Mouse (Mus musculus) forelimb bud, embryonic 11.5 days (tissue): ENCODE data around the gene Ica1.
A peak's percentile ranks its signal among the peaks of the same experiment; 100 is the strongest.

Experiments used
- DNase-seq: peaks from one replicate; pipeline ENCODE4 v3.0.0-alpha.2; 2012; ENCODE audit warnings: low read depth, low spot score

The Ica1 gene

DNA sequence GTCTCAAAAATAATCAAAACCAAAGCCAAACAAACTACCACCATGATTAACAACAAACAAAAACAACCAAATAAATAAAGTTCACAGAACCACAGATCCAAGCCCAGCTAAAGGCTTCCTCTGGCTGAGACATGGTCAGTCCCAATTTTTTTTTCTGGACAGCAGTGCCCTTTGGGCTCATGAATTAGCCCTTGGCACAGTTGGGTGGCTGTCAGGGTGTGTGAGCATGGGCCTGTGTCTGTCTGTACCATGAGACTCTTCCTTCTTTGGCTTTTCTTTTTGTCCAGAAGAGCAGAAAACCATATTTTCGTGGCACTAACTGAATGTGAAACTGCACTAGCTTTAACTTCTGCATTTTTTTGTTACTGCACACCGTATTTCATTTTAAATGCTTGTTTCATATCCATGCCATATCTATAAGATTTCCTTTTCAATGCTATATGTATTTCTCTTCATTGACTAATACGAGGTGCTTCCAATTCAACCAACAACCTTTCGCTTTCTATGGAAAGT is 34.0 kb downstream of the Ica1 start:
- no peak for DNase-seq

DNA sequence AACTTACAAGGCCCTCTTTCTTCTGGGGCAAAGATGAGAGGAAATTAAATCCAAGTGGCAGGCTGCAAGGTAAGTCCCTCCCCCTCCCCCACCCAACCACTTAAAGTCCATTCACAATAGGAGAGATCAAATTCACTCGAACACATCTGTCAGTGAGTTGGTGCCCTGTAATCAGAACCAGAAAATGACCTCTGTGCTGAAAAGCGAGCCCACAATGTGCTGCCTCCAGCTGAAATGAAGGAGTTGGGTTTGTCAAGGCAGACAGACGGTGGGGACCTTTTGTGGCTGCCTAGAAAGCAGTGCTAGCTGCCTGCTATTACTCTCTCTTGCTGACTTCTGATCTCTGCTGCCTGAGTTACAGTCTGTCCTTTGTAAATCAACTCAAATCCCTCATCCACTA is 35.8 kb downstream of the Ica1 start:
- DNase-seq, result peak; percentile 84

DNA sequence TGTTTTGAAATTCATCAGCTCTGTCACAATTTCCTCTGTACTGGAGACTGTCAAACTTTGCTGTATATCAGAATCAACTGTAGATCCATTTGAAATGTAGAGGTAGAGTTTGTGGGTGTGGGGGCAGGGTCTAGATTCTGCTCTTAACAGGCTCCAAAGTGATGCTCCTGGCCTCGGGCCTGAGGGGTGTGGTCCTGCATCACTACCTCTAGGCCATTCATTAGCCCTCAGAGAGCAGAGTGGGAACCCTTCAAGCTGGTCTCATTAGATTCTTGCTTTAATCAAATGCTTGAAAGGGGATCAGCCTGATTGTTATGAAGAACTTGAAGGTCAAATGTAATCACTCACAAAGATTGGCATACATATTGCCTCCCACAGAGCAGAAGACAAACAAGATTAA is 36.6 kb downstream of the Ica1 start:
- DNase-seq, result no peak

DNA sequence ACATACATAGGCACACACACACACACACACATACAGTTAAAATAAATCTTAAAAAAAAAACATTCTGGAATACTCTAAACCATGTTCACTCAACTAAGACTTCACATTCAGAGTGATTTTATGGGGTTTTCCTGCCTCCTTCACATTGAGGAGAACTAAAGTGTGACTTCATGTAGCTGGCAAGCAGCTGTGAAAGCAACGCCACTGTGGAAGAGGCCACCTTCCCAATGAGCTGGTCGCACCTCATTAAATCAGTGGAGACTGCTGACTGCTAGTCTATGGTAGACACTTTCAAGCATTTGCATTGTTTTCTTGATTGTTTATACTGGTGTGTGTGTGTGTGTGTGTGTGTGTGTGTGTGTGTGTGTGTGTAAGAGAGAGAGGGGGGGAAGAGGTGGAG is 38.2 kb downstream of the Ica1 start:
- peak; percentile 54 for DNase-seq

GRCm38 (mm10) chr6:8738396-8738795 is 39.9 kb downstream of the Ica1 start:
- DNase-seq, result no peak

GRCm38 (mm10) chr6:8736493-8736820 is 41.8 kb downstream of the Ica1 start:
- DNase-seq, result no peak

- DNase-seq, result peak; percentile 64
Measured at GRCm38 (mm10) chr6:8735657-8736492, 42.4 kb downstream of the Ica1 start.

DNA sequence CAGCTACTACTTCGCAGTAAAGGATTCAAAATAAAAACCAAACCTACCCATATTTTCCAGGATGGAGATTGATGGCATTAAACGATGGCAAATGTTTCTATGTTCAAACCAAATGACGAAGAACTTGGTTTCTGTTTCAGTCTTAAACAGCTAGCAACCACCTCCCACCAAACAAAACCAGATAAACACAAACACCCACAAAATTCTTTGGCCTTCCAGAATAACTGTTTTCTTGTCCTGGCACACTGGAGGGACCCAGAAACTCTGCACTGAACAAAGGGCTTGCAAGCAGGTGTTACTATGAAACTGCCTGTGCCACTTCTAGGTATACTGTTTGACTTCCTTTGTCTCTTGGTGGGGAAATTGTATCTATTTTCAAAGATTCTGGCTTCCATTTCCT is 43.2 kb downstream of the Ica1 start:
- no peak for DNase-seq

- no peak for DNase-seq
Measured at GRCm38 (mm10) chr6:8732492-8732891, 45.8 kb downstream of the Ica1 start.

GRCm38 (mm10) chr6:8731656-8732191 is 46.6 kb downstream of the Ica1 start:
- DNase-seq, result no peak

DNA sequence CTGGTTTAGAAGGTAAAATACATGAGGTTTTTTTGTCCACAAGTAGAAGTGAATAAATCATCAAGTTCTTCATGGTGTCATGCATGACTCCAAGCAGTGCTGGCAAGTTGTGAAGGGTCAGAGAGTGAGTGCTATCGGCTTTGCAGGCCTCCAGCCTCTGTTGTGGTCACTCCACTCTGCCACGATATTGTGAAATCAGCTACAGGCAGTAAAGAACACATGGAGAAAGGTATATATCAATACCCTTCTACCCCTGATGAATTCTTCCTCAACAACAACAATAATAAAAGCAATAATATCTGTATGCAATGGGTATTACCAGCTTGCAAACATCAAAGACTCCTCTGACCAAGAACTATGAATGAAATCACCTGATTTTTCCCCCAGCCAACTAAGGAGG is 47.9 kb downstream of the Ica1 start:
- DNase-seq, result no peak

GRCm38 (mm10) chr6:8727806-8728205 is 50.5 kb downstream of the Ica1 start:
- no peak for DNase-seq

DNA sequence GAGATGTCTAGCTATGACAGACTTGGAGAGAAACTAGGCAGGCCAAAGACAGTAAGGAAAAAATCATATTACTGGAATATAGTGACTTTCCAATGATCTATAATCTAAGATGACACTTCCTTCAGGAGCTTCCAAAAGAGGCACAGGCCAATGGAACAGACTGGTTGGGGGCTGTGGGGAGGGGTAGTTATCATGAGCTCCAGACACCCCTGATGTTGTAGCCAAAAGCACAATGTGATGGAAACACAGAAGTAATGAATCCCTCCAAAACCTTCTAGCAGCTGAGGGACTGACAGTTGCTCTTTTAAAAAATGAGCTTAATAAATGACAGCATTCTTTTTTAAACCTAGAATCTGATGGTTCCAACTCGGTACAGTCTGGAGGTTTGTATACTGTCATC is 52.7 kb downstream of the Ica1 start:
- no peak for DNase-seq

DNA sequence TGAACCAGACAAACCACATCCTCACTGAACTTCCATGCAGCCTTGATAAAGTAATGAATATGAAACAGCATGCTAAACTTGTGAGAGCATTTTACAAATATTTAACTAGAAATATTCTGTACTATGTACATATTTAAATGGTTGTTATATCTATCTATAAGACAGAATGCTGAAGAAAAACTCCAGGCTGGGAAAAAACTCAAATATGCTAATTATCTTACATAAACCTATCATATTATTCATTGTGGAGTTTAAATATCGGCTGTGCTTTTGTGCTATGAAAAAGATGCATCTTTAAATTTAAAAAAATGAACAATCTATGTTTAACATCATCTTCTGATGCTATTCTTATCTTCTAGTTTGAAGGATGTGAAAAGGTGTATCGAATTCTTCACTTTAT is 58.6 kb downstream of the Ica1 start:
- DNase-seq, result no peak

DNA sequence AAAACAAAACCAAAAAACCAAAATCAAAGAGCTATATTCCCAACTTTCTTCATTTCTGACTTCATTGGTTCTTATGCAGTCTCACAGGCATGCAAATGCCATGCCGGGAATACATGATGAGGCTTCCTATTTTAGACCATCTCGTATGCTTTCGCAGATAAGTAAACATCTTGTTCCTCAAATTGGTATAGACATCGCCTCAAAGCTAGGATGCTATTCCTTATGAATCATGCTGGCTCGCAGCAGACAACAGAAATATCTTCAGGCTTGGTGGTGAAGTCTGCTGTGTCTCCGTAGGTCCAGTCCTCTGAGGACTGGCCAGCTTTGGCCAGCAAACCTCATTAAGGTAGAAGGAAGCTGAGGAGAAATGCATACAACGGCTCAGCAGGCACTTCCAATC is 60.3 kb downstream of the Ica1 start:
- DNase-seq, result no peak

DNA sequence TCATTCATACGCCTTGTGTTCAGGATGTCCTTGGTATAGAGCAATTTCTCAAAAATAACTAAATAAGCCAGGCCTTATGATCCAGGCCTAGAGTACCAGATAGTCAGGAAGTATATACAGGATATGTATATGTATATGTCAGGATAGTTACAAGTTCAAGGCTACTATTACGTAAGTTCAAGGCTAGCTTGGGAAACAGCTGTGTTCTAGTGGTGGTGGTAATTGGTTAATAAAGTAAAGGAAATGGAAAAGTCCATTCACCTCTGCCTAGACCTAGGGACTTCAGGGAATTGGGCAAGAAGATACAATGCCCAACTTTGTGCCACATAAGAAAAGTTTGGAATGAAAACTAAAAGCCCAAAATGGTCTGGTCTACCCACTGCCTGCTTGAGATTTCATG is 61.7 kb downstream of the Ica1 start:
- DNase-seq, result no peak

DNA sequence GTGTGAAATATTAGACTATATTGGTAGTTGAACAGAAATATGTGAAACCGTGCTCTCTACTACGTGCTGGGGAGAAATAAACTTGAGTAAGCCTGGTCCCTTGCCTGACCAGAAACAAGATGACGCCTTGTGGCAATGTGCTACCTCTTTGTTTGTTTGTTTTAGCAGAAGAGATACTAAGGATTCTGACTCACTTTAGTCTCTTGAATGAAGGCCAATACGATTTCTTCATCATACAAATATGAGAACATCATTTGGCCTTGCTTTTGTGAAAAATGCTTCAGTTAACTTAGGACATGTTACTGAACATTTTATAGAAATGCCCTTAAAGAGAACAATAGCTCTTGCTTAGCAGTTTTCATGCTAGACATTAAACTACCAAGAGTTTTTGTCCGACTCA is 67.0 kb downstream of the Ica1 start:
- DNase-seq, result no peak

- peak; percentile 74 for DNase-seq
Measured at GRCm38 (mm10) chr6:8694636-8695514, 83.4 kb downstream of the Ica1 start.

GRCm38 (mm10) chr6:8693926-8694635 is 84.2 kb downstream of the Ica1 start:
- DNase-seq, result peak; percentile 61

- DNase-seq, result peak; percentile 3
Measured at GRCm38 (mm10) chr6:8693141-8693881, 85.0 kb downstream of the Ica1 start.
